Mouse (Mus musculus) frontal cortex, postnatal 10 days (tissue): Measurements from ENCODE around the gene Mylk2.

Experiments used
- DNase-seq, 2 experiments: peaks; one replicate each; pipeline ENCODE4 v3.0.0; 2022; ENCODE audit warnings: low spot score in 2 of 2, mixed read lengths in 1 of 2

Mylk2 gene

GRCm38 (mm10) chr2:152911031-152911430, at the start of gene Mylk2:
Gene Mylk2, plus strand, starts transcription at chr2:152911352.
- no peak for DNase-seq

- DNase-seq = no peak
Observed at GRCm38 (mm10) chr2:152861891-152862290, 49.3 kb upstream of the Mylk2 start.

DNA sequence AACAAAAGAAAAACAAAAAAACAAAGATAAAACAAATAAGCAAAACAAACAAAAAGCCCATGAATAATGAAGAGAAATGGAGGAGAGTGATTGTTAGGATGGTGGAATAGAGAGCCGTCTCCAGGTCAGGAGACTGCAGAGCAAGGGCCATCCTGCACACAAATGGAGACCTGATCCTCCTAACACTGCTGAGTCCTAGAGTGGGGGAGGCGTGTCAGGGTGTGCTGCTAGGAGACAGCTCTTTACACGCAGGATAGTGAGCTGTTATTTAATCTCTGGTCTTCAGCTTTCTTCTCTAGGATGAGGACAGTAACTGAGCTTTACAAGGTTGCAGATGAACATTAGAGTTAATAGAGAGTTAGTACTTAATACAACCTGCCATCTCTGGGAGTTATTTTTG, 48.5 kb upstream of the Mylk2 start:
- no peak for DNase-seq

DNA sequence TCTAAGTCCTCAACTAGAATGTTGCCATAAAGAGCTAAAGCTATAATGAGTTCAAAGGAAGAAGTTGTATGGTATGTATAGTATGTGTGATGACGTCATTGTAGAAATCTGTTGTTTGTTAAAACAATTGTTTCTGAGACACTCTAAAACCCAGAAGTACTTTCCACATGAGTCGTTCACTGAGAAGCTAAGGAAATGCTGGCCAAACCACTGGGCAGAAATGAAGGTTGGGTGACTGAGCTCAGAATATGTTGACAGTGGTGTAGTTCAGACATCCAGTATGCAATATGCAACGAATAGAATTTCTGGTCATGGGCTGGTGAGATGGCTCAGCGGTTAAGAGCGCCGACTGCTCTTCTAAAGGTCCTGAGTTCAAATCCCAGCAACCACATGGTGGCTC, 47.8 kb upstream of the Mylk2 start:
- no peak for DNase-seq

DNA sequence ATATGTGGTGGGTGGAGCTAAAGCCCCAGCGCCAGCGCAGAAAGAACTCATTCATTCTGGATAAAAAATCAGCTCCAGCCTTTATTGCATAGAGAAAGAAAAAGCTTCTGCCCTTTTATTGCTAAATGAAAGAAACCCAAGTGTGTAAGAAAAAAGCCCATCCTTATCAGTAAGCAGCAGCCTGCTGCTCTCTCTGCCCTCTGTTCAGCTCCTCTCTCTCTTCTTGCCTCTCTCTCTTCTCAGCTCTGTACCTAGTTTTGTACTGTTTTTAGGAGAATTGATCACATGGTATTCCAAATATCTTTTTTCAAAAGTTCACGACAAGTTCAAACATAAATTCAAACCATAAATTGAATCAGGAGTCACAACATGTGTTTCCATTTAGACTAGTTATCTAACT, 32.9 kb upstream of the Mylk2 start:
- DNase-seq = no peak

GRCm38 (mm10) chr2:152880898-152881297, 30.3 kb upstream of the Mylk2 start:
- no peak for DNase-seq

GRCm38 (mm10) chr2:152884101-152884645, 27.0 kb upstream of the Mylk2 start:
- DNase-seq = no peak

DNA sequence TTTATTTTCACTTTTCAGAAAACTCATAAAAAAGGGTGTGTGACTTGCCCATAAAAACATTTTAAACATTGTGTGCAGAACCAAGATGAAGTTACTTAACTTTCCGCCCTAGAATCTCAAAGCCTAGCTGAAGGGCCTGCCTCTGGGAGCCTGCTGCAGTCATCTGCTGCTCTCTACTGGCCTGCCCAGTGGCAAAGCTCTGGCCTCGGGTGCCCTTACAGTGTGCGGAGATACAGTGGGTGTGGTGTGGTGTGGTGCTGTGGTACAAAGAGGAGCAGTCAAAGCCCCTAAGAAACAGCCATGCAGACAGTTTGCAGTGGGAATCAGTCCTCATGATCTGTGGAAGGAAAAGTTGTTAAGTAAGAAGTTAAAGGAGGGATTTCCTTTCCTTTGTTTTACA, 23.9 kb upstream of the Mylk2 start:
- no peak for DNase-seq

GRCm38 (mm10) chr2:152888774-152889173, 22.4 kb upstream of the Mylk2 start:
- no peak for DNase-seq

DNA sequence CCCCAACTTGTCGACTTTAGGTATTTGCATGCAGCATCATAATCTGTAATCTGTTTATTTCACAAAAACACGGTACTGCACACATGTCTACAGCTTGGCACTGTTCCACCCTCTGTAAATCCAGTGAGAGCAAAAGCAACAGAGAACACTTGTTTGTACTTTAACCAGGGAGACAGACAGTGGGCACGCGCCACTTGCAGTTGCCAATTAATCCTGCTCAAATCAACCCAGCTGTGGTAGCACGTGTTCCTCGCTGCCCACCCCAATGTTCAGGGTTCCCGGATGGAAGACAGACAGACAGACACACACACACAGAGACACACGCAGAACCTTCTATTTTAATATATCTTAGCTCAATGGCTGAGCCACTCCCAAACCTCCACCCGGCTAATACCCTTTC, 15.3 kb upstream of the Mylk2 start:
- no peak for DNase-seq

DNA sequence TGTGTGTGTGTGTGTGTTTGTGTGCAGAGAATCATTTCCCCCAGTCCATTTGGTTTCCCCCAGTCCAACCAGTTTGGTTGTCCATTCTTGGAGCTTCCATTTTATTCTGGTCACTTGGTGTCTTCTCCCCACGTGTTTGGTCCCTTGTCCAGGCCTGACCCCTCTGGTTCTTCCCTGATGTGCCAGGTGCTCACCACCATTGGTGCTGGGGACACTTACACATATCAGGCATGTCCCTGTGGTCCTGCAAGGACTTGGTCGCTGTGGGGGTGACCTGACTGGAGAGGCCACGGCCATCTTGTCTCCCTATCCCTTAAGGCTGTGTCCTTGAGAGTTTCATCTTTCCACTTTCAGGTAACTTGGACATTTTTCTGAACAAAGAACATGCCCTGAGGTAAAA, 14.2 kb upstream of the Mylk2 start:
- no peak for DNase-seq

DNA sequence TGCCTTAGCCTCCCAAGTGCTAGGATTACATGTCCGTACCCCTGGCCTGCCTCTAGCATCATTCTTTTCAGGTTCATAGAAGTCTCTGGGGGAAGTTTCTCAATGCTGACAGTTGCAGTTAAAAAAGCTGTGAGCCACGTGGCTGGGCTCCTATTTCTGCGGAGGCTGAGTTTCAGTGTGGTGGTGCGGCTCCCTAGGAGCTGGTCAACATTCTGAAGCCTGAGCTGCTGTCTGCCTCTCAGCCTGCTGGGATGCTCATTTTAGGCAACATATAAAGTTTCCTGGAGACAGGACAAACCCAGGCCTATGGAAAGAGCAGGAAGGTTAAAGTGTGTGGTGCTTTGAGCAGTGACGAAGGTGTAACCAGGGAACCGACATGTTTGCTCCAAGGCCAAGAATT, 12.1 kb upstream of the Mylk2 start:
- no peak for DNase-seq

GRCm38 (mm10) chr2:152901296-152901695, 9.9 kb upstream of the Mylk2 start:
- no peak for DNase-seq

- no peak for DNase-seq
Observed at GRCm38 (mm10) chr2:152902658-152903057, 8.5 kb upstream of the Mylk2 start.

GRCm38 (mm10) chr2:152903586-152903985, 7.6 kb upstream of the Mylk2 start:
- no peak for DNase-seq

GRCm38 (mm10) chr2:152904127-152904643, 7.0 kb upstream of the Mylk2 start:
- no peak for DNase-seq

DNA sequence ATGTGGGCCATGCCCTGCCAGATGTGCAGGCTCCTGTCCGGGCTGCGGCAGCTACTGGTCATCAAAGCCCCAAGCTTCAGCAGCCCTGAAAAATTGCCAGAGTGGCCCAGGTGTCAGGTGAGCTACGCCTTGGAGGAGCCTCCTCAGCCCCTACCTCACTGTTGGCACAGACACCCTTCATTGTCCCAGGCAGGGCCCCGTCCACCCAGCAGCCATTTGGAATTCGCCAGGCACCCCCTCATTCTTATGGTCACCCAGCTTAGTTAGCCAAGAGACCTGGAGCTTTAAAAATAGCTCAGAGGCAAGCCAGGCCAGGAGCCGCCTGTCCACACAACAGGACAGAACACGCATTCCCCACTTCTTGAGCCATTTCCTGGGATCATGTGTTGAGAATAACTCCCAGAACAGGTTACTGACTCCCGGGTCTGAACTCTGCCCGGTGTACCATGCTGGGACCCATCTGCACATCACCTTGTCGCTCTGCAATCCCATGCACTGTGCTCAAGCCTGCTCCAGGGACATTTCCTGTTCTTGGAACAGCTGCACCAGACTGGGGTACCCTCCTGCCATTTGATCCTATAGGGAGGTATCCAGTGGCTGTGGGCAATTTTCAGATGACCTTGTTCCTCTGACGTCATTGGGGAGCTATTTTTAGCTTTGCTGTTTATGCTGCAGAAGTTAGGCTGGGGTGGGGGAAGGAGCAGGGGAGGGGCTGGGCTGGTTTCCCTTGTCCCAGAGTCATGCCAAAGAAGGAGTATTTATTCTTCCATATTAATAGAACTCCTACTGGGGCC, 5.9 kb upstream of the Mylk2 start:
- no peak for DNase-seq

- no peak for DNase-seq
Observed at GRCm38 (mm10) chr2:152906274-152907037, 4.7 kb upstream of the Mylk2 start.

DNA sequence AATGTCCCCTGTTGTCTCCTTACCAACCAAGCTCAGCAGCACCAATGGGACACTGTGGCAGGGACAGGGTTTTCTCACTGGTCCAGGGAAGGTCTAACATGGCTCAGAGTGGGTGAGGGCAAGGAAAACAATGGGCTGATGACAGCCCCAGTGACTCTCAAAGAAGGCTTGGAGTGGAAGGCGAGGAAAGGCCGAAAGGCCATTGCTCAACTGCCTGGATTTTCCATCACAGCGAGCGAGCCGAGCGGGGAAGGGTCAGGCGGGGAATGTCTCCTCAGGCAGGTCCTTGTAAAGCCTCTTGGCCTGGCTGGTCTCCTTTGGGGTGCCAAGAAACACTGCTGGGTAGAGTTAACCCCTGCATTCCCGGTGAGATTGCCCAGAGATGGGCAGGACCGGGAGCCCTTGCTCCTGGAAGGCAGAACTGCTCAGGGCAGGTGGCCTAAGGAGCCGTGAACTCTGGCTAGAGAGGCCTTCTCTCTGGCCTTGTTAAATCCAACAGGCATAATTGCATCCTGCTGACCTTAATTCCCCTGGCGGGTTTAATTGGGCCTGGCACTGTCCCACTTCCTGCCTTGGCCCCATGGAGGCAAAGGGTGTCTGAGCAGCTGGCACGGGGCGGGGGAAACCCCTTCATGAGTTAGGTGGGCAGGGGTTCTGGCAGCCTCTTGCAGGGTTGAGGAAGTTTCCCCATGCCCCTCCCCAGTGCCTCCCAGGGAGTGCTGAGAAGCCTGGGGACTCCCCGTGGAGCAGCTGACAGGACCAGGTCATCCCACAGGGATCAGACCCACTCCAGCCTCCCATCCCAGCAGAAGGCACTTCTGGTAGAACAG, 3.8 kb upstream of the Mylk2 start:
- DNase-seq = no peak

- no peak for DNase-seq
Observed at GRCm38 (mm10) chr2:152909848-152910247, 1.3 kb upstream of the Mylk2 start.

DNA sequence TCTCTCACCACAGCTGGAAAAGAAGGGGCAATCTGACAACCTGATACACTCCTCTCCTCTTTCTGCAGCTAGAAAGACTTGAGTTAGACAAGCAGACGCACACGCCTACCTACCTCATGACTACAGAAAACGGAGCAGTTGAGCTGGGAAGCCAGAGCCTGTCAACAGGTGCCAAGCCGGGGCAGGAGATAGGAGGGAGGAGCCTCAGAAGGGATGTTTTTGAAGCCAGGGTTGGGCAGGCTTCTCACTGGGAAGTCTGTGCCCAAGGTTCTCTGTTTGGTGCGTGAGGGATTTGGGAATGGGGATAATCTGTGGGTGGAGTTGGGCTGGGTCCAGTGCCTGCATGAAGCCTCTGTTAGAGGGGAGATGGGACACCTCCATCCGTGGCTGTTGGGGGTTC, 280 bp downstream of the Mylk2 start:
- DNase-seq = no peak

GRCm38 (mm10) chr2:152913471-152913870, 2.3 kb downstream of the Mylk2 start:
- DNase-seq = no peak
